Mouse (Mus musculus): Measurements from ENCODE around the gene Hoxa2. TPM values are rescaled to one million over a fixed set of nuclear protein-coding genes. Genes with fewer than 3 reads are reported as not detected.

The Hoxa2 gene
- polyA plus RNA-seq, 1 experiment from 2014 or later = 2.3 TPM

- peak; percentile 18; the same call in 1 of the 2 replicates for TF ChIP-seq CTCF (IDR thresholded peaks at IDR 0.05; ENCODE audit: low read depth)
- H3K27me3 ChIP-seq (ENCODE audit: insufficient read depth, low read length) = no peaks in the 10 kb centered on the region
Measured at GRCm38 (mm10) chr6:52203121-52203370, 38.4 kb upstream of the Hoxa2 start.

GRCm38 (mm10) chr6:52202362-52203120 lies 37.9 kb upstream of the Hoxa2 start:
- no peak for TF ChIP-seq CTCF (IDR thresholded peaks at IDR 0.05; ENCODE audit: low read depth)
- H3K9ac ChIP-seq (ENCODE audit: low read depth, low read length) = peak overlapping the region; percentile 76
- no peaks in the 10 kb centered on the region for H3K9me3 ChIP-seq (replicated peaks; ENCODE audit: low read length)
- no peaks in the 10 kb centered on the region for H3K27me3 ChIP-seq (ENCODE audit: insufficient read depth, low read length)
- H3K4me1 ChIP-seq (replicated peaks; ENCODE audit: insufficient read depth, low read length) = peaks cover 31% of the 10 kb centered on the region
- no peak for DNase-seq (ENCODE audit: low spot score)
- peak overlapping the region; percentile 89 for H3K4me2 ChIP-seq (ENCODE audit: low read length)
- peak overlapping the region; percentile 74 for H3K27ac ChIP-seq
- 0 out of 2 replicates have a peak, but pooled peaks cover 11% of the 10 kb centered on the region for H3K36me3 ChIP-seq (ENCODE audit: insufficient read depth, low read length)
- no peak for ATAC-seq (replicated peaks; ENCODE audit: low FRiP score, low read depth)
- WGBS = 25% methylated on average over 22 of the region's 22 CpGs
- peak overlapping the region; percentile 59 for H3K4me3 ChIP-seq (replicated peaks; ENCODE audit: low read depth, low read length)

More at GRCm38 (mm10) chr6:52203121-52203370, 38.4 kb upstream of the Hoxa2 start:
- peak; percentile 83 for DNase-seq (ENCODE audit: low spot score)
- no peak for ATAC-seq (replicated peaks; ENCODE audit: low FRiP score, low read depth)
- Histone ChIP-seq H3K36me3 (ENCODE audit: insufficient read depth, low read length) (0 out of 2 replicates have a peak, but pooled peaks cover 11% of the 10 kb centered on the region), H3K9me3 (replicated peaks; ENCODE audit: low read length) (no peaks in the 10 kb centered on the region), H3K4me3 (replicated peaks; ENCODE audit: low read depth, low read length) (peak overlapping the region; percentile 59), H3K9ac (ENCODE audit: low read depth, low read length) (peak overlapping the region; percentile 76), H3K4me2 (ENCODE audit: low read length) (peak overlapping the region; percentile 89), H3K27ac (peak overlapping the region; percentile 74), H3K4me1 (replicated peaks; ENCODE audit: insufficient read depth, low read length) (peaks cover 30% of the 10 kb centered on the region)
- WGBS = 13% methylated on average over 10 of the region's 10 CpGs

DNA sequence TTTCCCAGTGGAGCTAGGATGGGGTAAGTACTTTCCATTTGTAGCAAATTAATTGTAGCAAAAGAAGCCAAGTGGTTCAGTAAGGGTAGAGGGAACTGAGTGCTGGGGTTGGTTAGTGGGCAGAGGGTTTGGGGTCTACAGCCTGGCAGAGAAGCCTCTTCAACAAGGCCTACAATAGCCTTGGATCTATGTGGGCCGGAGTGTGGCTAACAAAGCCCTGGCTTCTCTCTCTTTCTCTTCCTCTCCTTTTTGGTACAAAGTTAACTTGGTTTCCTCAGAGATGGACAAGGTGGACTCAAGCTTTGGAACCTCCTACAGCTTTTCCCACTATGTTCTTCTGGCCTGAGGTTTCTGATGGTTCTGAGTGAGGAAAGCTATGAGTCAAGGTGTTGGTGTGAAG lies 36.6 kb upstream of the Hoxa2 start:
- Histone ChIP-seq H3K4me2 (ENCODE audit: low read length) (peak overlapping the region; percentile 0; the same call in 1 of the 2 replicates), H3K9ac (ENCODE audit: low read depth, low read length) (no peak overlapping the region), H3K36me3 (ENCODE audit: insufficient read depth, low read length) (0 out of 2 replicates have a peak, but pooled peaks cover 11% of the 10 kb centered on the region), H3K4me3 (replicated peaks; ENCODE audit: low read depth, low read length) (no peak overlapping the region; the same call in 1 of the 2 replicates), H3K27me3 (ENCODE audit: insufficient read depth, low read length) (no peaks in the 10 kb centered on the region), H3K9me3 (replicated peaks; ENCODE audit: low read length) (no peaks in the 10 kb centered on the region), H3K27ac (no peak overlapping the region), H3K4me1 (replicated peaks; ENCODE audit: insufficient read depth, low read length) (peaks cover 24% of the 10 kb centered on the region)
- 56% methylated on average over 1 of the region's 1 CpGs for WGBS
- ATAC-seq (replicated peaks; ENCODE audit: low FRiP score, low read depth) = no peak
- no peak for DNase-seq (ENCODE audit: low spot score)
- TF ChIP-seq CTCF (IDR thresholded peaks at IDR 0.05; ENCODE audit: low read depth) = no peak

- Histone ChIP-seq H3K9me3 (replicated peaks; ENCODE audit: low read length) (no peaks in the 10 kb centered on the region), H3K36me3 (ENCODE audit: insufficient read depth, low read length) (0 out of 2 replicates have a peak, but pooled peaks cover 11% of the 10 kb centered on the region), H3K4me1 (replicated peaks; ENCODE audit: insufficient read depth, low read length) (peaks cover 21% of the 10 kb centered on the region), H3K4me3 (replicated peaks; ENCODE audit: low read depth, low read length) (no peak overlapping the region; the same call in 1 of the 2 replicates), H3K27ac (peak overlapping the region; percentile 55; the same call in 1 of the 2 replicates), H3K27me3 (ENCODE audit: insufficient read depth, low read length) (no peaks in the 10 kb centered on the region), H3K4me2 (ENCODE audit: low read length) (peak overlapping the region; percentile 0; the same call in 1 of the 2 replicates), H3K9ac (ENCODE audit: low read depth, low read length) (0 out of 2 replicates have a peak overlapping the region, but pooled peaks have one; percentile 24)
- TF ChIP-seq CTCF (IDR thresholded peaks at IDR 0.05; ENCODE audit: low read depth) = no peak
- ATAC-seq (replicated peaks; ENCODE audit: low FRiP score, low read depth) = no peak
- peak; percentile 71 for DNase-seq (ENCODE audit: low spot score)
- 47% methylated on average over 10 of the region's 10 CpGs for WGBS
Measured at GRCm38 (mm10) chr6:52200751-52201250, 36.2 kb upstream of the Hoxa2 start.

- Histone ChIP-seq H3K27me3 (ENCODE audit: insufficient read depth, low read length) (no peaks in the 10 kb centered on the region), H3K9ac (ENCODE audit: low read depth, low read length) (0 out of 2 replicates have a peak overlapping the region, but pooled peaks have one; percentile 24), H3K4me3 (replicated peaks; ENCODE audit: low read depth, low read length) (no peak overlapping the region), H3K9me3 (replicated peaks; ENCODE audit: low read length) (no peaks in the 10 kb centered on the region), H3K4me1 (replicated peaks; ENCODE audit: insufficient read depth, low read length) (peaks cover 17% of the 10 kb centered on the region), H3K36me3 (ENCODE audit: insufficient read depth, low read length) (0 out of 2 replicates have a peak, but pooled peaks cover 11% of the 10 kb centered on the region), H3K27ac (peak overlapping the region; percentile 55; the same call in 1 of the 2 replicates), H3K4me2 (ENCODE audit: low read length) (peak overlapping the region; percentile 0)
- 27% methylated on average over 30 of the region's 30 CpGs for WGBS
- ATAC-seq (replicated peaks; ENCODE audit: low FRiP score, low read depth) = no peak
- no peak for TF ChIP-seq CTCF (IDR thresholded peaks at IDR 0.05; ENCODE audit: low read depth)
- DNase-seq (ENCODE audit: low spot score) = no peak
Measured at GRCm38 (mm10) chr6:52200073-52200750, 35.6 kb upstream of the Hoxa2 start.

GRCm38 (mm10) chr6:52197271-52197670 lies 32.6 kb upstream of the Hoxa2 start:
- peak; percentile 96 for DNase-seq (ENCODE audit: low spot score)
- H3K9ac ChIP-seq (ENCODE audit: low read depth, low read length) = no peak overlapping the region

More at GRCm38 (mm10) chr6:52197271-52197670, 32.6 kb upstream of the Hoxa2 start:
- ATAC-seq (replicated peaks; ENCODE audit: low FRiP score, low read depth) = peak; percentile 79; the same call in 1 of the 2 replicates
- 7% methylated on average over 10 of the region's 10 CpGs for WGBS
- H3K27me3 ChIP-seq (ENCODE audit: insufficient read depth, low read length) = no peaks in the 10 kb centered on the region
- 0 out of 2 replicates have a peak, but pooled peaks cover 4% of the 10 kb centered on the region for H3K36me3 ChIP-seq (ENCODE audit: insufficient read depth, low read length)
- peak; percentile 78 for TF ChIP-seq CTCF (IDR thresholded peaks at IDR 0.05; ENCODE audit: low read depth)
- H3K9me3 ChIP-seq (replicated peaks; ENCODE audit: low read length) = no peaks in the 10 kb centered on the region
- H3K4me3 ChIP-seq (replicated peaks; ENCODE audit: low read depth, low read length) = no peak overlapping the region
- H3K4me2 ChIP-seq (ENCODE audit: low read length) = peak overlapping the region; percentile 4; the same call in 1 of the 2 replicates
- H3K27ac ChIP-seq = peak overlapping the region; percentile 65; the same call in 1 of the 2 replicates
- peaks cover 27% of the 10 kb centered on the region for H3K4me1 ChIP-seq (replicated peaks; ENCODE audit: insufficient read depth, low read length)
